Mouse (Mus musculus) heart, adult 2 months (tissue): Measurements from ENCODE around the gene 4930404H24Rik. TPM values are rescaled to one million over a fixed set of nuclear protein-coding genes. Genes with fewer than 3 reads are reported as not detected.

ENCODE experiments used
- DNase-seq, 2 experiments: peaks; one replicate each; pipeline ENCODE4 v3.0.0; 2021
- H3K27ac ChIP-seq: fragments of 200-600 bp; 2 replicates; pipeline ENCODE4 v1.8.1; 2022
- H3K27me3 ChIP-seq: fragments of 200-500 bp; 2 replicates; pipeline ENCODE4 v1.6.1; 2012; ENCODE audit warnings: mild to moderate bottlenecking, low read length, inconsistent platforms, mixed read lengths; ENCODE audit not compliant: control insufficient read depth, insufficient read depth
- H3K36me3 ChIP-seq: fragments of 200-500 bp; 2 replicates; pipeline ENCODE4 v1.6.1; 2012; ENCODE audit warnings: low read length, inconsistent platforms; ENCODE audit not compliant: control insufficient read depth, insufficient read depth
- H3K4me1 ChIP-seq: fragments of 200-500 bp; 2 replicates; pipeline ENCODE4 v1.6.1; 2011; ENCODE audit warnings: low read length; ENCODE audit not compliant: control insufficient read depth, insufficient read depth
- H3K4me3 ChIP-seq: fragments of 200-600 bp; 2 replicates; pipeline ENCODE4 v1.8.1; 2022
- H3K79me2 ChIP-seq: fragments of 200-500 bp; replicated peaks from 2 replicates; pipeline ENCODE4 v1.6.1; 2012; ENCODE audit warnings: mild to moderate bottlenecking, inconsistent platforms, low read length, moderate library complexity, mixed read lengths; ENCODE audit not compliant: control insufficient read depth, insufficient read depth
- H3K9ac ChIP-seq: fragments of 200-500 bp; 2 replicates; pipeline ENCODE4 v1.6.1; 2012; ENCODE audit warnings: low read depth, mild to moderate bottlenecking, control low read depth, inconsistent platforms, low read length, mixed read lengths
- CTCF ChIP-seq: fragments of 200-600 bp; IDR thresholded peaks from 2 replicates; pipeline ENCODE4 v1.8.1; 2022; ENCODE audit warnings: antibody characterized with exemption, mild to moderate bottlenecking, moderate library complexity
- EP300 ChIP-seq: fragments of 200-500 bp; IDR thresholded peaks from 2 replicates; pipeline ENCODE4 v1.6.1; 2011; ENCODE audit warnings: low read depth, low read length, control low read depth; ENCODE audit not compliant: insufficient read depth
- POLR2A ChIP-seq: fragments of 200-500 bp; IDR thresholded peaks from 2 replicates; pipeline ENCODE4 v1.6.1; 2011; ENCODE audit warnings: mild to moderate bottlenecking, low read depth, low read length, control low read depth; ENCODE audit not compliant: insufficient read depth
- WGBS: fragments of 180-500 bp; shearing (Covaris S2); methylation state at CpG from one replicate; pipeline ENCODE4 v1.1.7; 2018; 5-methylcytosine and 5-hydroxymethylcytosine counted together
- intact Hi-C: fragments of 180-260 bp; cut with DNase I; formaldehyde crosslinking; loops from one replicate; pipeline ENCODE4 v1.15.1; 2025
- polyA plus RNA-seq: library from polyadenylated mRNA; depleted of rRNA; stranded (reverse); fragments of >200 nt; gene quantifications from 2 replicates; pipeline ENCODE4 v1.2.3, GENCODE M21; 2012
- total RNA-seq, 2 experiments: library from RNA; stranded (reverse); gene quantifications; 2 replicates each; pipeline ENCODE4 v1.2.3; 2021

Gene 4930404H24Rik
- total and polyA plus RNA-seq, 3 experiments = not detected

- TF ChIP-seq POLR2A (no peak), EP300 (no peak), CTCF (no peak)
- 61% methylated on average over 14 of the region's 14 CpGs for WGBS
- H3K4me1 ChIP-seq = no peaks in the 10 kb centered on the region
Observed at GRCm38 (mm10) chr2:153514497-153515380, 22.1 kb downstream of the 4930404H24Rik start.

GRCm38 (mm10) chr2:153515582-153515981 is 23.0 kb downstream of the 4930404H24Rik start:
- Histone ChIP-seq H3K79me2 (no peaks in the 10 kb centered on the region), H3K27me3 (no peaks in the 10 kb centered on the region), H3K9ac (no peak overlapping the region), H3K27ac (no peak overlapping the region), H3K36me3 (no peaks in the 10 kb centered on the region), H3K4me1 (no peaks in the 10 kb centered on the region), H3K4me3 (no peak overlapping the region)
- WGBS = 82% methylated on average over 6 of the region's 6 CpGs
- no peak for DNase-seq
- intact Hi-C loops = no loop called here
- TF ChIP-seq CTCF = no peak
- no peak for TF ChIP-seq EP300
- no peak for TF ChIP-seq POLR2A

More at GRCm38 (mm10) chr2:153514497-153515380, 22.1 kb downstream of the 4930404H24Rik start:
- H3K27me3 ChIP-seq = no peaks in the 10 kb centered on the region
- no peak overlapping the region for H3K27ac ChIP-seq
- no peaks in the 10 kb centered on the region for H3K79me2 ChIP-seq
- no peak overlapping the region for H3K9ac ChIP-seq
- peak in 1 of 2 experiments; percentile 30 for DNase-seq
- no peak overlapping the region for H3K4me3 ChIP-seq
- no peaks in the 10 kb centered on the region for H3K36me3 ChIP-seq
- intact Hi-C loops = no loop called here

GRCm38 (mm10) chr2:153516961-153517360 is 24.4 kb downstream of the 4930404H24Rik start:
- intact Hi-C loops = no loop called here
- H3K4me1 ChIP-seq = no peaks in the 10 kb centered on the region
- DNase-seq = no peak

GRCm38 (mm10) chr2:153520057-153520456 is 27.5 kb downstream of the 4930404H24Rik start:
- H3K27ac ChIP-seq = no peak overlapping the region
- H3K4me1 ChIP-seq = no peaks in the 10 kb centered on the region
- intact Hi-C loops = no loop called here
- H3K4me3 ChIP-seq = no peak overlapping the region
- no peaks in the 10 kb centered on the region for H3K36me3 ChIP-seq
- H3K79me2 ChIP-seq = no peaks in the 10 kb centered on the region
- TF ChIP-seq EP300 (no peak), POLR2A (no peak), CTCF (no peak)
- WGBS = 84% methylated on average over 9 of the region's 9 CpGs
- DNase-seq = no peak
- no peaks in the 10 kb centered on the region for H3K27me3 ChIP-seq
- no peak overlapping the region for H3K9ac ChIP-seq

More at GRCm38 (mm10) chr2:153516961-153517360, 24.4 kb downstream of the 4930404H24Rik start:
- Histone ChIP-seq H3K36me3 (no peaks in the 10 kb centered on the region), H3K9ac (no peak overlapping the region), H3K4me3 (no peak overlapping the region), H3K79me2 (no peaks in the 10 kb centered on the region), H3K27me3 (no peaks in the 10 kb centered on the region), H3K27ac (no peak overlapping the region)
- TF ChIP-seq POLR2A (no peak), CTCF (peak; percentile 46), EP300 (no peak)
- WGBS = 59% methylated on average over 4 of the region's 4 CpGs

- Histone ChIP-seq H3K36me3 (no peaks in the 10 kb centered on the region), H3K4me1 (no peaks in the 10 kb centered on the region), H3K79me2 (no peaks in the 10 kb centered on the region), H3K27me3 (no peaks in the 10 kb centered on the region), H3K27ac (no peak overlapping the region), H3K9ac (no peak overlapping the region), H3K4me3 (no peak overlapping the region)
- TF ChIP-seq CTCF (no peak), EP300 (no peak), POLR2A (no peak)
- DNase-seq = no peak
- intact Hi-C loops = no loop called here
- WGBS = 62% methylated on average over 4 of the region's 4 CpGs
Observed at GRCm38 (mm10) chr2:153522270-153522669, 29.7 kb downstream of the 4930404H24Rik start.

GRCm38 (mm10) chr2:153523143-153523542 is 30.6 kb downstream of the 4930404H24Rik start:
- no peak for DNase-seq
- Histone ChIP-seq H3K79me2 (no peaks in the 10 kb centered on the region), H3K4me1 (no peaks in the 10 kb centered on the region), H3K4me3 (no peak overlapping the region), H3K27ac (no peak overlapping the region), H3K27me3 (no peaks in the 10 kb centered on the region), H3K9ac (no peak overlapping the region), H3K36me3 (no peaks in the 10 kb centered on the region)
- TF ChIP-seq POLR2A (no peak), CTCF (no peak), EP300 (no peak)
- WGBS = 70% methylated on average over 9 of the region's 9 CpGs
- intact Hi-C loops = no loop called here
